Mouse (Mus musculus): ENCODE results near the gene Stat5a. TPM values are rescaled to one million over a fixed set of nuclear protein-coding genes. Genes with fewer than 3 reads are reported as not detected.

Stat5a gene
- polyA plus RNA-seq, 1 experiment from 2014 or later = 11.0 TPM

- Histone ChIP-seq H3K4me1 (replicated peaks; ENCODE audit: control insufficient read depth, insufficient read depth, low read length) (peaks cover 22% of the 10 kb centered on the region), H3K4me3 (ENCODE audit: low read length) (no peak overlapping the region), H3K9ac (ENCODE audit: low read length) (no peak overlapping the region), H3K36me3 (ENCODE audit: control insufficient read depth, insufficient read depth, low read length) (no peaks in the 10 kb centered on the region), H3K9me3 (ENCODE audit: control insufficient read depth, low read length) (no peaks in the 10 kb centered on the region), H3K27ac (ENCODE audit: low read length) (no peak overlapping the region), H3K27me3 (ENCODE audit: control insufficient read depth, insufficient read depth, low read depth, low read length) (no peaks in the 10 kb centered on the region), H3K4me2 (ENCODE audit: low read depth, low read length) (no peak overlapping the region)
- 69% methylated on average over 16 of the region's 16 CpGs for WGBS
- ATAC-seq (ENCODE audit: low read depth) = no peak
These were observed 39.5 kb upstream of the Stat5a start for GRCm38 (mm10) chr11:100819626-100820025.

GRCm38 (mm10) chr11:100820047-100820446 is 39.1 kb upstream of the Stat5a start:
- WGBS = 88% methylated on average over 8 of the region's 8 CpGs
- no peak overlapping the region for H3K27ac ChIP-seq (ENCODE audit: low read length)
- H3K9me3 ChIP-seq (ENCODE audit: control insufficient read depth, low read length) = no peaks in the 10 kb centered on the region
- H3K4me3 ChIP-seq (ENCODE audit: low read length) = no peak overlapping the region
- no peak for ATAC-seq (ENCODE audit: low read depth)
- H3K4me1 ChIP-seq (replicated peaks; ENCODE audit: control insufficient read depth, insufficient read depth, low read length) = peaks cover 18% of the 10 kb centered on the region
- no peaks in the 10 kb centered on the region for H3K27me3 ChIP-seq (ENCODE audit: control insufficient read depth, insufficient read depth, low read depth, low read length)
- no peak overlapping the region for H3K9ac ChIP-seq (ENCODE audit: low read length)
- H3K4me2 ChIP-seq (ENCODE audit: low read depth, low read length) = no peak overlapping the region
- H3K36me3 ChIP-seq (ENCODE audit: control insufficient read depth, insufficient read depth, low read length) = no peaks in the 10 kb centered on the region

GRCm38 (mm10) chr11:100821605-100822220 is 37.4 kb upstream of the Stat5a start:
- WGBS = 87% methylated on average over 13 of the region's 13 CpGs
- no peaks in the 10 kb centered on the region for H3K27me3 ChIP-seq (ENCODE audit: control insufficient read depth, insufficient read depth, low read depth, low read length)
- H3K4me3 ChIP-seq (ENCODE audit: low read length) = no peak overlapping the region
- no peaks in the 10 kb centered on the region for H3K9me3 ChIP-seq (ENCODE audit: control insufficient read depth, low read length)
- H3K36me3 ChIP-seq (ENCODE audit: control insufficient read depth, insufficient read depth, low read length) = no peaks in the 10 kb centered on the region
- H3K27ac ChIP-seq (ENCODE audit: low read length) = no peak overlapping the region
- no peak overlapping the region for H3K4me2 ChIP-seq (ENCODE audit: low read depth, low read length)
- H3K4me1 ChIP-seq (replicated peaks; ENCODE audit: control insufficient read depth, insufficient read depth, low read length) = peaks cover 6% of the 10 kb centered on the region
- no peak overlapping the region for H3K9ac ChIP-seq (ENCODE audit: low read length)
- ATAC-seq (ENCODE audit: low read depth) = no peak

- Histone ChIP-seq H3K4me3 (ENCODE audit: low read length) (no peak overlapping the region; the same call in 1 of the 2 replicates), H3K27me3 (ENCODE audit: control insufficient read depth, insufficient read depth, low read depth, low read length) (no peaks in the 10 kb centered on the region), H3K27ac (ENCODE audit: low read length) (peak overlapping the region; percentile 4; the same call in 1 of the 2 replicates), H3K9me3 (ENCODE audit: control insufficient read depth, low read length) (no peaks in the 10 kb centered on the region), H3K4me2 (ENCODE audit: low read depth, low read length) (no peak overlapping the region; the same call in 1 of the 2 replicates), H3K9ac (ENCODE audit: low read length) (no peak overlapping the region), H3K4me1 (replicated peaks; ENCODE audit: control insufficient read depth, insufficient read depth, low read length) (0 out of 2 replicates have a peak, but pooled peaks cover 6% of the 10 kb centered on the region), H3K36me3 (ENCODE audit: control insufficient read depth, insufficient read depth, low read length) (no peaks in the 10 kb centered on the region)
- 40% methylated on average over 12 of the region's 12 CpGs for WGBS
- ATAC-seq (ENCODE audit: low read depth) = peak; percentile 75
These were observed 36.8 kb upstream of the Stat5a start for GRCm38 (mm10) chr11:100822365-100822764.

- Histone ChIP-seq H3K36me3 (ENCODE audit: control insufficient read depth, insufficient read depth, low read length) (no peaks in the 10 kb centered on the region), H3K9ac (ENCODE audit: low read length) (no peak overlapping the region), H3K9me3 (ENCODE audit: control insufficient read depth, low read length) (no peaks in the 10 kb centered on the region), H3K4me3 (ENCODE audit: low read length) (no peak overlapping the region), H3K4me1 (replicated peaks; ENCODE audit: control insufficient read depth, insufficient read depth, low read length) (0 out of 2 replicates have a peak, but pooled peaks cover 4% of the 10 kb centered on the region), H3K27ac (ENCODE audit: low read length) (no peak overlapping the region), H3K4me2 (ENCODE audit: low read depth, low read length) (no peak overlapping the region), H3K27me3 (ENCODE audit: control insufficient read depth, insufficient read depth, low read depth, low read length) (no peaks in the 10 kb centered on the region)
- ATAC-seq (ENCODE audit: low read depth) = no peak
- 62% methylated on average over 8 of the region's 8 CpGs for WGBS
These were observed 35.4 kb upstream of the Stat5a start for GRCm38 (mm10) chr11:100823543-100824313.

GRCm38 (mm10) chr11:100824496-100824895 is 34.7 kb upstream of the Stat5a start:
- WGBS = 72% methylated on average over 7 of the region's 7 CpGs
- no peak for ATAC-seq (ENCODE audit: low read depth)
- Histone ChIP-seq H3K27me3 (ENCODE audit: control insufficient read depth, insufficient read depth, low read depth, low read length) (no peaks in the 10 kb centered on the region), H3K4me3 (ENCODE audit: low read length) (no peak overlapping the region), H3K36me3 (ENCODE audit: control insufficient read depth, insufficient read depth, low read length) (no peaks in the 10 kb centered on the region), H3K9me3 (ENCODE audit: control insufficient read depth, low read length) (no peaks in the 10 kb centered on the region), H3K27ac (ENCODE audit: low read length) (no peak overlapping the region), H3K4me1 (replicated peaks; ENCODE audit: control insufficient read depth, insufficient read depth, low read length) (0 out of 2 replicates have a peak, but pooled peaks cover 4% of the 10 kb centered on the region), H3K4me2 (ENCODE audit: low read depth, low read length) (no peak overlapping the region), H3K9ac (ENCODE audit: low read length) (no peak overlapping the region)

GRCm38 (mm10) chr11:100825451-100825850 is 33.7 kb upstream of the Stat5a start:
- Histone ChIP-seq H3K9ac (ENCODE audit: low read length) (no peak overlapping the region), H3K4me3 (ENCODE audit: low read length) (no peak overlapping the region), H3K4me2 (ENCODE audit: low read depth, low read length) (no peak overlapping the region), H3K27me3 (ENCODE audit: control insufficient read depth, insufficient read depth, low read depth, low read length) (no peaks in the 10 kb centered on the region), H3K27ac (ENCODE audit: low read length) (no peak overlapping the region), H3K9me3 (ENCODE audit: control insufficient read depth, low read length) (no peaks in the 10 kb centered on the region), H3K4me1 (replicated peaks; ENCODE audit: control insufficient read depth, insufficient read depth, low read length) (0 out of 2 replicates have a peak, but pooled peaks cover 4% of the 10 kb centered on the region), H3K36me3 (ENCODE audit: control insufficient read depth, insufficient read depth, low read length) (no peaks in the 10 kb centered on the region)
- ATAC-seq (ENCODE audit: low read depth) = no peak
- 77% methylated on average over 9 of the region's 9 CpGs for WGBS

- Histone ChIP-seq H3K4me3 (ENCODE audit: low read length) (no peak overlapping the region), H3K4me2 (ENCODE audit: low read depth, low read length) (no peak overlapping the region), H3K36me3 (ENCODE audit: control insufficient read depth, insufficient read depth, low read length) (no peaks in the 10 kb centered on the region), H3K9ac (ENCODE audit: low read length) (no peak overlapping the region), H3K27ac (ENCODE audit: low read length) (no peak overlapping the region), H3K9me3 (ENCODE audit: control insufficient read depth, low read length) (no peaks in the 10 kb centered on the region), H3K27me3 (ENCODE audit: control insufficient read depth, insufficient read depth, low read depth, low read length) (no peaks in the 10 kb centered on the region), H3K4me1 (replicated peaks; ENCODE audit: control insufficient read depth, insufficient read depth, low read length) (0 out of 2 replicates have a peak, but pooled peaks cover 4% of the 10 kb centered on the region)
- ATAC-seq (ENCODE audit: low read depth) = no peak
- 77% methylated on average over 13 of the region's 13 CpGs for WGBS
These were observed 32.8 kb upstream of the Stat5a start for GRCm38 (mm10) chr11:100826161-100826866.

- Histone ChIP-seq H3K36me3 (ENCODE audit: control insufficient read depth, insufficient read depth, low read length) (no peaks in the 10 kb centered on the region), H3K4me2 (ENCODE audit: low read depth, low read length) (no peak overlapping the region), H3K27ac (ENCODE audit: low read length) (no peak overlapping the region), H3K4me1 (replicated peaks; ENCODE audit: control insufficient read depth, insufficient read depth, low read length) (0 out of 2 replicates have a peak, but pooled peaks cover 4% of the 10 kb centered on the region), H3K27me3 (ENCODE audit: control insufficient read depth, insufficient read depth, low read depth, low read length) (no peaks in the 10 kb centered on the region), H3K4me3 (ENCODE audit: low read length) (no peak overlapping the region), H3K9me3 (ENCODE audit: control insufficient read depth, low read length) (no peaks in the 10 kb centered on the region), H3K9ac (ENCODE audit: low read length) (no peak overlapping the region)
- WGBS = 52% methylated on average over 10 of the region's 10 CpGs
- no peak for ATAC-seq (ENCODE audit: low read depth)
These were observed 30.4 kb upstream of the Stat5a start for GRCm38 (mm10) chr11:100828676-100829151.

All from lung, embryonic 16.5 days (tissue).